Mouse (Mus musculus): ENCODE data around the gene Srm. TPM values are rescaled to one million over a fixed set of nuclear protein-coding genes. Genes with fewer than 3 reads are reported as not detected.

Gene Srm
- total RNA-seq (2023), result 10 to 100 TPM; 29.3 to 32.6 TPM

GRCm38 (mm10) chr4:148591171-148591630 lies at the start of gene Srm:
Srm (plus strand) TSS chr4:148591503.

GRCm38 (mm10) chr4:148558297-148559000 lies 32.9 kb upstream of the Srm start, which contains the start of gene Exosc10:
Exosc10 (plus strand) TSS chr4:148558429.

GRCm38 (mm10) chr4:148602357-148603120 lies 11.2 kb downstream of the Srm start, which contains the start of gene Masp2:
Masp2 (plus strand) TSS chr4:148602554.

GRCm38 (mm10) chr4:148626623-148627185 lies 35.4 kb downstream of the Srm start, which contains the start of gene Tardbp:
Tardbp (minus strand) TSS chr4:148627019.

GRCm38 (mm10) chr4:148643291-148644156 lies 52.2 kb downstream of the Srm start, which contains the start of gene Gm572:
Gm572 (plus strand) TSS chr4:148643317.

Other genes starting within 250 kb of the Srm start
- 10 to 100 TPM; 10.4 to 11.6 TPM for gene Ubiad1, start 146.7 kb upstream of the Srm start, total RNA-seq (2023)
- 10 to 100 TPM; 54.6 to 58.8 TPM for gene Mtor, start 142.9 kb upstream of the Srm start, total RNA-seq (2023)
- gene Angptl7, start 91.0 kb upstream of the Srm start, total RNA-seq (2023), result not detected
- 100 to 1,000 TPM; 101 to 104 TPM for gene Exosc10, start 33.1 kb upstream of the Srm start, total RNA-seq (2023)
- gene Masp2, start 11.1 kb downstream of the Srm start, total RNA-seq (2023), result 1 to 10 TPM in 1 of 2 experiments, under 1 TPM in 1; 0.33 to 1.3 TPM
- 100 to 1,000 TPM; 387 to 408 TPM for gene Tardbp, start 35.5 kb downstream of the Srm start, total RNA-seq (2023)
- not detected for gene Gm572, start 51.8 kb downstream of the Srm start, total RNA-seq (2023)
- gene Casz1, start 212.9 kb downstream of the Srm start, total RNA-seq (2023), result 10 to 100 TPM; 32.2 to 34.6 TPM